ENCODE assay signal across 8 mouse cellular contexts in genomic region chr4:126202303-126203181, GRCm38 (mm10). TPM values are rescaled to one million over a fixed set of nuclear protein-coding genes. Genes with fewer than 3 reads are reported as not detected.
DNase-seq lines count a peak whose midpoint lies in the region; ATAC-seq lines count a peak whose summit lies in the region.

TSS of gene Thrap3 (minus strand) at chr4:126202760.

- peak; percentile 88 for ATAC-seq in inflammation-experienced regulatory T-cells, adult 6 months
- peak; percentile 81 for ATAC-seq in megakaryocyte-erythroid progenitor cell, adult 5-6 weeks (replicated peaks; ENCODE audit: low FRiP score, low TSS enrichment, poor library complexity, severe bottlenecking)

- intact Hi-C loops in gastrocnemius, postnatal 14 days (cut with DNase I; ENCODE audit: low total_unique reads): no loop called here
- intact Hi-C loops in left cerebral cortex, postnatal 10 days (cut with DNase I): no loop called here

- peak; percentile 100 for DNase-seq in adrenal gland, adult (ENCODE audit: inconsistent age in 2 of 2, low spot score in 1 of 2)
- DNase-seq in embryo, embryonic 10.5 days (ENCODE audit: low spot score): peak; percentile 99
- peak; percentile 100 for DNase-seq in gastrocnemius, postnatal 14 days
- DNase-seq in left cerebral cortex, postnatal 10 days (ENCODE audit: extremely low spot score in 1 of 2, low spot score in 2 of 2): peak; percentile 98 to 100
- peak; percentile 99 for DNase-seq in right cerebral cortex, postnatal 25 days
- DNase-seq in urinary bladder, postnatal 4 days (ENCODE audit: low spot score in 2 of 2): peak; percentile 99 to 100

RNA-seq across cellular contexts. Expression of gene Thrap3, which starts in this region (rescaled TPM):
- total RNA-seq in gastrocnemius, postnatal 14 days (2021): 10 to 100 TPM; 92.1 to 99.3 TPM
- 100 to 1,000 TPM; 198 to 359 (median 205) TPM for polyA plus RNA-seq in inflammation-experienced regulatory T-cells, adult 6 months (2017; shearing (Covaris generic))
- total RNA-seq in left cerebral cortex, postnatal 10 days (2021): 100 to 1,000 TPM; 131 to 139 TPM
- total RNA-seq in megakaryocyte-erythroid progenitor cell, adult 5-6 weeks (2014; fragmentation: Nextera tagmentation): 266 and 395 TPM in 2 replicates
- total RNA-seq in megakaryocyte-erythroid progenitor cell, adult 5-6 weeks (2017): 471 and 531 TPM in 2 replicates

Comparison
In these comparisons a context has a peak if more than half of its experiments do, and no peak if none do; other contexts are left out.
1. Peak in every context shown above with its lines: DNase-seq and ATAC-seq.